Mouse (Mus musculus): ENCODE results near the gene Hs3st3a1. TPM values are rescaled to one million over a fixed set of nuclear protein-coding genes. Genes with fewer than 3 reads are reported as not detected.
A peak's percentile ranks its signal among the peaks of the same experiment; 100 is the strongest.

The Hs3st3a1 gene
- 1 to 10 TPM; 2.0 TPM for total RNA-seq (2021)
- long read RNA-seq, experiment 1, partial matches to known transcripts = 0 of 3 reads
- long read RNA-seq, experiment 1, other reads (novel, unspliced or antisense) = 1 of 3 reads
- long read RNA-seq, experiment 2, partial matches to known transcripts = 0 of 2 reads
- long read RNA-seq, experiment 2, other reads (novel, unspliced or antisense) = 0 of 2 reads

- peak; percentile 25 to 48 for DNase-seq (ENCODE audit: low spot score in 2 of 2)
Observed at GRCm38 (mm10) chr11:64434611-64435545, at the start of gene Hs3st3a1. TSS of gene Hs3st3a1 (plus strand) at chr11:64435332.

GRCm38 (mm10) chr11:64386333-64386732, 48.8 kb upstream of the Hs3st3a1 start:
- no peak for DNase-seq (ENCODE audit: low spot score in 2 of 2)

DNA sequence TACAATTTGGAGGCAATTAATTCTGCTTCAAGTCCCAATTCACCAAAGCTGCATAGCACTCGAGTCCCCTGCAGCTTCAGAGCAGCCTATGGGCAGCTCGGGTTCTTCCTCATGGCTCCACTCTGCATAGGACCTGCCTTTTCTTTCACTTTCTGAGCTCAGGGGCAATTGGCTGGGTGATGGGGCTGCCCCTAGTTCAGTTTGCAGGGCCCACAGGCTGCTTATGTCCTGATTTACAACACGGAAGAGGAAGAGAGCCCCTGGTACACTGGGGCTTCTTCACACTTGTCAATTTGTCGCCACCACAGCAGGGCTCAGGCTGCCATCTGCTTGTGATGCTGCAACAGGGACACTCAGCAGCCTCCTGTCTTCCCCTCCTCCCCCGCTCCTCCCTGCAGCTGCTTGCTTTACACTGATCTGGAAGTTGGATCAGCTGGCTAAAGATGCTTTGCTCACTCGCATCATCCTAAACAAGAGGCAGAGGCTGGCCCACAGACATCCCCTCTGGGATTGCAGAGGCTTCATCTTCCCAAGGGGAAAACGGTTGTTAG, 38.7 kb upstream of the Hs3st3a1 start:
- peak; percentile 74 to 78 for DNase-seq (ENCODE audit: low spot score in 2 of 2)

DNA sequence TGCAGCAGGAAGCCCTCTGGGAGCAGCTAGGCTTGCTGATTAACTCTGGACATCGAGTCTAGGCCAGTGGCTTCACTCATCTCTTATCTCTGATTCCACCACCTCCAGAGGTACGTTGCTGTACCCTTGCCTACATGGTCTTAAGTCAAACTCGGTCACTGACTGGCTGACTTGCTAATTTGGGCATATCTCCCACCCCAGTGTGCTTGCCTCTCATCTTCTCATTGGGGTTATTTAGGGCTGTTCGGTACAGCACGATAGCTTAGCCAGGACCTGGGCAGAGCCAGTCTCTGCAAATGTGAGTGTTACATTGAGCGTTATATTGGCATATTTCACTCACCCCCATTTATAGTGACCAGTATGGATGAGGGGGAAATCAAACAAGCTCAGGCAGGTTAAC, 38.2 kb upstream of the Hs3st3a1 start:
- no peak for DNase-seq (ENCODE audit: low spot score in 2 of 2)

GRCm38 (mm10) chr11:64397612-64398011, 37.5 kb upstream of the Hs3st3a1 start:
- no peak for DNase-seq (ENCODE audit: low spot score in 2 of 2)

DNA sequence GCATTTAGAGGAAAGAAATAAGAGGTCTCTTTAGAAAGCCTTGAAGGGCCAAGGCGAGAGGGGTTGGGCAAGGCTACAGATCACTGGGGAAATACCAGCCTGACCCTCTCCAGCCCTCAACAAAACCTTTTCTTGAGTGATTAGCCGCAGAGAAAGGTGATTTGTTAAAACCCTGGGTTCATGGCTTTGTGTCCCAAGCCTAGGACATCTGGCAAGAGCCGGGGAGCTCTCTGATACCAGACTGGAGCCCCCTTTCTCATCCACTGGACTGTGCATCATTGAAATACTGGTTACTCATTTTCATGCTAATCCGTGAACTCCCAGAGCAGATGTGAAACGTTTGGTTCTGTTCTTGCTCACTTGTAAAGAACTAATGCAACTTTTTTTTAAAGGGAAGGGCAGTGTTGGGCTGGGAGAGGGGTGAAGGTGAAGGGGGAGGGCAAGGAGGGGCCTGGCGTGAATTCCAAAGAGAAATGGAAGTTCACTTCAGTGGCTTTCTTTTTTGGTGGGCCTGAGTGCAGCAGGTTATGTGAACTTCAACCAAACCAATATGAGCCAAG, 34.5 kb upstream of the Hs3st3a1 start:
- DNase-seq (ENCODE audit: low spot score in 2 of 2) = no peak

GRCm38 (mm10) chr11:64418969-64419368, 16.2 kb upstream of the Hs3st3a1 start:
- DNase-seq (ENCODE audit: low spot score in 2 of 2) = no peak

DNA sequence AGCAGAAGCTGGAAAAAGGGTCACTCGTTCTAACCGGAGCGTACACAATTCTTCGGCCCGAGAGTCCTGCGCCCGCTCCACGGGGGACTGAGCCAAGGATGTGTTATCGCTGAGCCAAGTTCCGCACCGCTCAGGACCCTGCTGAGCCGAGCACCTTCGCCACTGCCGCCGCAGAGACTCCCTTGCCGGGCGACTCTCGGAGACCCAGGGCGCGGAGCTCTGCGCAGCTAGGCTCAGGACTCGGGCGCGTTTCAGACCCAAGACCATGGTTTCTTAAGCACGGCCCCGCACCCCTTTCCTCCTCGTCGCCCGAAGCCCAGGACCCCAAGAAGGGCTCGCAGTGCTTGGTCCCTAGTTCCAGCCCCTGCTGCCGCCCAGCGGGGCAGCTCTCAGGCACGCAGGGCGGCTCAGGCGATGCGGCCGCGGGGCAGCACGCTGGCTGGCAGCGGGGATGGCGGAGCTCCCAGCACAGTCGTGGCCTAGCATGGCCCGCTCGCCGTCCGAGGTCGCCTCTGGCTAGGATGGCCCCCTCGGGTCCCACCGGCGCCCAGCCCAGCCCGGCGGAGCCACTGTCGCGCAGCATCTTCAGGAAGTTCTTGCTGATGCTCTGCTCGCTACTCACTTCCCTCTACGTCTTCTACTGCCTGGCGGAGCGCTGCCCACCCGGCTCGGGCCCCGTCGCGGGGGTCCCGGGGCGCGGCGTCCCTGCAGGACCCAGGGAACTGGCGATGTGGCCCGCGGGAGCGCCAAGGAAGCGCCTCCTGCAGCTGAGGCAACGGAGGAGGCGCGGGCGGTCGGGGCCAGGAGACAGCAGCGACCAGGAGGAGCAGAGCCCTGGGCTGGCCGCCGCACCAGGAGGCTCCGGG, 647 bp downstream of the Hs3st3a1 start:
- DNase-seq (ENCODE audit: low spot score in 2 of 2) = peak in 1 of 2 experiments; percentile 28

- no peak for DNase-seq (ENCODE audit: low spot score in 2 of 2)
Observed at GRCm38 (mm10) chr11:64436412-64436727, 1.2 kb downstream of the Hs3st3a1 start, which contains the start of gene F930015N05Rik. TSS of gene F930015N05Rik (minus strand) at chr11:64436653.

DNA sequence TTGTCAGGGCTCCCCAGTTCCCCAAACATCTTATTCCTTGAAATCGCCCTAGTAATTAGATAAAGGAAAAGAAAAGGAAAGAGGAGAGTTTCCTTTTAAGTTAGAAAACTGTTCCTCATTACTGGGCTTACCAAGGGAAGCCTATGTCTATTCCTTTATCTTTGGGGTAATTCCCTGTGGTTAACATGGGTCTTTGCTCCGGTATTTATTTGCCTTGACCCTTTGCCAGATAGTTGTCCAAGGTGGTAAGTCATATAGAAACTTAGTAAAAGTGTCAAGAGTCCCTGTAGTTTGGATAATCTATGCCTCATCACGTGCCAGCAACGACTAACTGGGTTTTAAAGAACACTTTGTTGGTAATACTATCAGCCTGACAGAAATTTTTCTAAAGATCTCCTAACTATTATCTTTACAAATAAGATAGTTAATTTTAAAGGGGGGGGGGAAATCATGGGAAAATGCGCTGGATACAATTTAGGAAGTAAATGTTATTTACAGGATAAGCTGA, 1.7 kb downstream of the Hs3st3a1 start:
- no peak for DNase-seq (ENCODE audit: low spot score in 2 of 2)

GRCm38 (mm10) chr11:64437721-64438120, 2.6 kb downstream of the Hs3st3a1 start:
- DNase-seq (ENCODE audit: low spot score in 2 of 2) = no peak

DNA sequence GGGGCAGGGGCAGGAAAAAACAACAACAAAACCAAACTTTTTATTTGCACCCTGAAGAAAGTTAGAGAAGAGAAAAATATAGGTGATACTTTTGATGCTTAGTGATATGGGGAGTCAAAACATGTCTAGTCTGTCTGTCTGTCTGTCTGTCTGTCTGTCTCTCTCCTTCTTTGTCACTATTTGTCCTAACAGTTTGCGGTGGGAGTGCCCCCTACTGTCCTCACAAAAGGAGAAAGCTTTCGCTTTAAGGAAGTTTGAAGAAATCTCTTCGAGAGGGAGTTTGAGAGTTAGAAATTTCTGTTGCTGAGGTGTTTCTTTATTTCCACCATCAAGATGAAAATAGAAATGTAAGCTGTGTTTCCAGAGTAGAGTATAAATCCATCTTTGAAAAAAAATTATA, 3.8 kb downstream of the Hs3st3a1 start:
- no peak for DNase-seq (ENCODE audit: low spot score in 2 of 2)

- peak; percentile 12 to 47 for DNase-seq (ENCODE audit: low spot score in 2 of 2)
Observed at GRCm38 (mm10) chr11:64442119-64442518, 7.0 kb downstream of the Hs3st3a1 start.

GRCm38 (mm10) chr11:64442701-64443100, 7.6 kb downstream of the Hs3st3a1 start:
- no peak for DNase-seq (ENCODE audit: low spot score in 2 of 2)

DNA sequence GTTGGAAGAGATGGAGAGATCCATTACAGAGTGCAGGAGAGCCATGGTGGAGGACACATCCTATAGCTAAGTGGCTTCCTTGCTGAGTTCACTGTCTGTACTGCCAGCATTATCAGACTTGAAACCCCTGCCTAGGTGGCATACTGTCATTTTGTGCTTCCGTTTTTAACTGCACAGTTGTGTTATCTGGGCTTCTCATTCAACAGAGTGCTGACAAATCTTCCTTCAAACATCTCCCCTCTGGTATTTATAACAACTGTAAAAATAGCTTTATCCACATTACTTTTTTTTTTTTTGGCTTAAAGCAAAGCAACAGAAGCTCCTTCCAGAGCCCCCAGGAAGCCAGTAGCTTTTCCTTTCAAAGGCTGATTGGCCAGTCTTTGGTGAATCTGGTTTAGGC, 10.1 kb downstream of the Hs3st3a1 start:
- no peak for DNase-seq (ENCODE audit: low spot score in 2 of 2)

GRCm38 (mm10) chr11:64448586-64449315, 13.6 kb downstream of the Hs3st3a1 start:
- DNase-seq (ENCODE audit: low spot score in 2 of 2) = no peak

GRCm38 (mm10) chr11:64461746-64462145, 26.6 kb downstream of the Hs3st3a1 start:
- DNase-seq (ENCODE audit: low spot score in 2 of 2) = no peak

DNA sequence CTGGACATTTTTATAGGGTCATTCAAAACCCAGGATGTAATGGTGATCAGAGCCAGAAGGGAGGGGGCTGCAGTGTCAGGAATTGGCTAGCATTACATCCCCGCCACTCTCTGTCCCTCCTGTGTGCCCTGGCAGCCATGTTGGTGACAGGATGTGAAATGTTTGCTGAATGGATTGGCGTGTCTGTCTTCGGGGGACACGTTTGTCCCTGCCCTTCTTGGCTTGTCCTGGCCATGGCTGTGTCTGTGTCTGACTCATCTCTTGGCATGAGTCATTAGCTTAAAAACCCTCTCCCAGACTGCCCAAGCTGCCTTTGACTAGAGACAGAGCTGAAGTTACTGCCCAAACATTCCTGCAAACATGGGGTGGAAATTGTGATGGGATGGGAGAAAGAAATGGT, 33.6 kb downstream of the Hs3st3a1 start:
- DNase-seq (ENCODE audit: low spot score in 2 of 2) = no peak

- no peak for DNase-seq (ENCODE audit: low spot score in 2 of 2)
Observed at GRCm38 (mm10) chr11:64470689-64471088, 35.6 kb downstream of the Hs3st3a1 start.

- DNase-seq (ENCODE audit: low spot score in 2 of 2) = no peak
Observed at GRCm38 (mm10) chr11:64473679-64474078, 38.5 kb downstream of the Hs3st3a1 start.
